Mouse (Mus musculus): ENCODE measurements around the gene Adat1. TPM values are rescaled to one million over a fixed set of nuclear protein-coding genes. Genes with fewer than 3 reads are reported as not detected.
"Not testable (repeated sequence)": the region's sequence is repeated elsewhere in the genome, so short reads cannot be mapped to it uniquely, and the experiment has no call there.

Gene Adat1
- polyA plus RNA-seq, 1 experiment from 2014 or later = 10.8 TPM

GRCm38 (mm10) chr8:111938076-111938985 lies 53.8 kb downstream of the Adat1 start:
- H3K9me3 ChIP-seq (ENCODE audit: control insufficient read depth, low read length); H3K27me3 ChIP-seq (ENCODE audit: control insufficient read depth, insufficient read depth, low read length); ATAC-seq (ENCODE audit: low FRiP score, low TSS enrichment); H3K4me2 ChIP-seq (replicated peaks; ENCODE audit: low read depth, low read length); H3K36me3 ChIP-seq (ENCODE audit: control insufficient read depth, insufficient read depth, low read length); H3K4me3 ChIP-seq (ENCODE audit: low read length); H3K9ac ChIP-seq (ENCODE audit: low read depth, low read length); H3K27ac ChIP-seq (ENCODE audit: low read depth, low read length): not testable (repeated sequence)
- H3K4me1 ChIP-seq (ENCODE audit: control insufficient read depth, insufficient read depth, low read length) = peaks cover 11% of the 10 kb centered on the region
- 91% methylated on average over 8 of the region's 9 CpGs for WGBS

GRCm38 (mm10) chr8:111937184-111937583 lies 54.9 kb downstream of the Adat1 start:
- WGBS = 84% methylated on average over 3 of the region's 3 CpGs
- no peak overlapping the region for H3K4me3 ChIP-seq (ENCODE audit: low read length)
- no peak for ATAC-seq (ENCODE audit: low FRiP score, low TSS enrichment)

GRCm38 (mm10) chr8:111934201-111934600 lies 57.9 kb downstream of the Adat1 start:
- Histone ChIP-seq H3K9ac (ENCODE audit: low read depth, low read length) (no peak overlapping the region), H3K4me2 (replicated peaks; ENCODE audit: low read depth, low read length) (no peak overlapping the region), H3K9me3 (ENCODE audit: control insufficient read depth, low read length) (no peaks in the 10 kb centered on the region), H3K4me3 (ENCODE audit: low read length) (no peak overlapping the region), H3K27me3 (ENCODE audit: control insufficient read depth, insufficient read depth, low read length) (no peaks in the 10 kb centered on the region), H3K4me1 (ENCODE audit: control insufficient read depth, insufficient read depth, low read length) (peaks cover 8% of the 10 kb centered on the region; the same call in 1 of the 2 replicates), H3K36me3 (ENCODE audit: control insufficient read depth, insufficient read depth, low read length) (no peaks in the 10 kb centered on the region), H3K27ac (ENCODE audit: low read depth, low read length) (no peak overlapping the region)
- no peak for ATAC-seq (ENCODE audit: low FRiP score, low TSS enrichment)
- WGBS = 88% methylated on average over 2 of the region's 2 CpGs

More at GRCm38 (mm10) chr8:111937184-111937583, 54.9 kb downstream of the Adat1 start:
- peaks cover 2% of the 10 kb centered on the region; the same call in 1 of the 2 replicates for H3K36me3 ChIP-seq (ENCODE audit: control insufficient read depth, insufficient read depth, low read length)
- H3K27ac ChIP-seq (ENCODE audit: low read depth, low read length) = no peak overlapping the region
- no peaks in the 10 kb centered on the region for H3K27me3 ChIP-seq (ENCODE audit: control insufficient read depth, insufficient read depth, low read length)
- no peak overlapping the region for H3K4me2 ChIP-seq (replicated peaks; ENCODE audit: low read depth, low read length)
- H3K9me3 ChIP-seq (ENCODE audit: control insufficient read depth, low read length) = no peaks in the 10 kb centered on the region
- peaks cover 14% of the 10 kb centered on the region for H3K4me1 ChIP-seq (ENCODE audit: control insufficient read depth, insufficient read depth, low read length)
- H3K9ac ChIP-seq (ENCODE audit: low read depth, low read length) = no peak overlapping the region

- peak within 1 kb of the TSS; percentile 66; the same call in 1 of the 2 replicates for H3K27ac ChIP-seq (ENCODE audit: low read depth, low read length)
- H3K36me3 ChIP-seq (ENCODE audit: control insufficient read depth, insufficient read depth, low read length) = no peaks in the 10 kb centered on the region
- H3K4me2 ChIP-seq (replicated peaks; ENCODE audit: low read depth, low read length) = peak within 1 kb of the TSS; percentile 89
- peak within 1 kb of the TSS; percentile 75 for H3K4me3 ChIP-seq (ENCODE audit: low read length)
- peak; percentile 98 for ATAC-seq (ENCODE audit: low FRiP score, low TSS enrichment)
- under 1% methylated on average over 53 of the region's 53 CpGs for WGBS
- peaks cover 8% of the 10 kb centered on the region; the same call in 1 of the 2 replicates for H3K4me1 ChIP-seq (ENCODE audit: control insufficient read depth, insufficient read depth, low read length)
- no peaks in the 10 kb centered on the region for H3K9me3 ChIP-seq (ENCODE audit: control insufficient read depth, low read length)
- H3K27me3 ChIP-seq (ENCODE audit: control insufficient read depth, insufficient read depth, low read length) = no peaks in the 10 kb centered on the region
- peak within 1 kb of the TSS; percentile 67 for H3K9ac ChIP-seq (ENCODE audit: low read depth, low read length)
Observed at GRCm38 (mm10) chr8:111933348-111934076, 58.6 kb downstream of the Adat1 start, which contains the start of gene Tmem231. Tmem231 (minus strand) TSS chr8:111933881.

GRCm38 (mm10) chr8:111932580-111933336 lies 59.3 kb downstream of the Adat1 start:
- Histone ChIP-seq H3K4me2 (replicated peaks; ENCODE audit: low read depth, low read length) (peak overlapping the region; percentile 89), H3K4me3 (ENCODE audit: low read length) (peak overlapping the region; percentile 75), H3K9ac (ENCODE audit: low read depth, low read length) (peak overlapping the region; percentile 67), H3K36me3 (ENCODE audit: control insufficient read depth, insufficient read depth, low read length) (no peaks in the 10 kb centered on the region), H3K4me1 (ENCODE audit: control insufficient read depth, insufficient read depth, low read length) (peaks cover 8% of the 10 kb centered on the region; the same call in 1 of the 2 replicates), H3K9me3 (ENCODE audit: control insufficient read depth, low read length) (no peaks in the 10 kb centered on the region), H3K27ac (ENCODE audit: low read depth, low read length) (peak overlapping the region; percentile 66; the same call in 1 of the 2 replicates), H3K27me3 (ENCODE audit: control insufficient read depth, insufficient read depth, low read length) (no peaks in the 10 kb centered on the region)
- 30% methylated on average over 19 of the region's 19 CpGs for WGBS
- peak; percentile 72; the same call in 1 of the 2 replicates for ATAC-seq (ENCODE audit: low FRiP score, low TSS enrichment)

- Histone ChIP-seq H3K4me1 (ENCODE audit: control insufficient read depth, insufficient read depth, low read length) (peaks cover 8% of the 10 kb centered on the region; the same call in 1 of the 2 replicates), H3K4me2 (replicated peaks; ENCODE audit: low read depth, low read length) (no peak overlapping the region), H3K9me3 (ENCODE audit: control insufficient read depth, low read length) (no peaks in the 10 kb centered on the region), H3K36me3 (ENCODE audit: control insufficient read depth, insufficient read depth, low read length) (no peaks in the 10 kb centered on the region), H3K9ac (ENCODE audit: low read depth, low read length) (no peak overlapping the region), H3K4me3 (ENCODE audit: low read length) (no peak overlapping the region), H3K27ac (ENCODE audit: low read depth, low read length) (no peak overlapping the region), H3K27me3 (ENCODE audit: control insufficient read depth, insufficient read depth, low read length) (no peaks in the 10 kb centered on the region)
- 75% methylated on average over 16 of the region's 16 CpGs for WGBS
- ATAC-seq (ENCODE audit: low FRiP score, low TSS enrichment) = no peak
Observed at GRCm38 (mm10) chr8:111931721-111932120, 60.4 kb downstream of the Adat1 start.

- no peak overlapping the region for H3K4me3 ChIP-seq (ENCODE audit: low read length)
- H3K4me1 ChIP-seq (ENCODE audit: control insufficient read depth, insufficient read depth, low read length) = peaks cover 8% of the 10 kb centered on the region; the same call in 1 of the 2 replicates
- H3K27me3 ChIP-seq (ENCODE audit: control insufficient read depth, insufficient read depth, low read length) = no peaks in the 10 kb centered on the region
- no peak overlapping the region for H3K4me2 ChIP-seq (replicated peaks; ENCODE audit: low read depth, low read length)
- no peak overlapping the region for H3K9ac ChIP-seq (ENCODE audit: low read depth, low read length)
- ATAC-seq (ENCODE audit: low FRiP score, low TSS enrichment) = no peak
- no peaks in the 10 kb centered on the region for H3K9me3 ChIP-seq (ENCODE audit: control insufficient read depth, low read length)
- no peaks in the 10 kb centered on the region for H3K36me3 ChIP-seq (ENCODE audit: control insufficient read depth, insufficient read depth, low read length)
- H3K27ac ChIP-seq (ENCODE audit: low read depth, low read length) = no peak overlapping the region
- WGBS = 79% methylated on average over 8 of the region's 8 CpGs
Observed at GRCm38 (mm10) chr8:111929648-111930344, 62.3 kb downstream of the Adat1 start.

- Histone ChIP-seq H3K9ac (ENCODE audit: low read depth, low read length) (no peak overlapping the region), H3K4me1 (ENCODE audit: control insufficient read depth, insufficient read depth, low read length) (no peaks in the 10 kb centered on the region), H3K4me3 (ENCODE audit: low read length) (no peak overlapping the region), H3K27ac (ENCODE audit: low read depth, low read length) (no peak overlapping the region), H3K27me3 (ENCODE audit: control insufficient read depth, insufficient read depth, low read length) (no peaks in the 10 kb centered on the region), H3K4me2 (replicated peaks; ENCODE audit: low read depth, low read length) (no peak overlapping the region), H3K36me3 (ENCODE audit: control insufficient read depth, insufficient read depth, low read length) (no peaks in the 10 kb centered on the region), H3K9me3 (ENCODE audit: control insufficient read depth, low read length) (no peaks in the 10 kb centered on the region)
- no peak for ATAC-seq (ENCODE audit: low FRiP score, low TSS enrichment)
- WGBS = 76% methylated on average over 7 of the region's 7 CpGs
Observed at GRCm38 (mm10) chr8:111924976-111925375, 67.1 kb downstream of the Adat1 start.

All from kidney, embryonic 14.5 days (tissue).